Mouse (Mus musculus): ENCODE measurements at regions not wholly inside any gene's neighbourhood (a gene's known extent, or its start where the extent isn't known, plus 50 kb on each side); places are given as distances from the start of the nearest gene placed in this dataset.

DNA sequence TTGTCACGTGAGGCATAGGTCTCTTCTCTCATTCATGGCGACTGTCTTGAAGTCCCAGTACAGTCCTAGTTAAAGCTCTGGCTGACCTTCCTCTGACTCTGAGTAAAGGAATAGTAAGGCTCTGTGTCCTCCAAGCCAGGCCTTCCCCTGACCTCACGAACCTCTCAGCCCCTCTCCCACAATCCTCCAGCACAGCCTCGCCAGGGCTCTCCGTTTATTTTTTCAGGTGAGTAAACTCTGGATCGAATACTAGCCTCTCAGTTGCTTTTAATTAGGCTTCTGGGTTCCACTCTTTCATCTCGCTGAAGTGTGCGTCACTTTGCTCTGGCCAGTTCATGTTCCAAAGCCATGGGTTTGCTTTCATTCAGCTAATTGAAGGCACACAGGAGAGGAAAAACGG lies 133.8 kb downstream of the Mylk4 start:
- no peak for DNase-seq

DNA sequence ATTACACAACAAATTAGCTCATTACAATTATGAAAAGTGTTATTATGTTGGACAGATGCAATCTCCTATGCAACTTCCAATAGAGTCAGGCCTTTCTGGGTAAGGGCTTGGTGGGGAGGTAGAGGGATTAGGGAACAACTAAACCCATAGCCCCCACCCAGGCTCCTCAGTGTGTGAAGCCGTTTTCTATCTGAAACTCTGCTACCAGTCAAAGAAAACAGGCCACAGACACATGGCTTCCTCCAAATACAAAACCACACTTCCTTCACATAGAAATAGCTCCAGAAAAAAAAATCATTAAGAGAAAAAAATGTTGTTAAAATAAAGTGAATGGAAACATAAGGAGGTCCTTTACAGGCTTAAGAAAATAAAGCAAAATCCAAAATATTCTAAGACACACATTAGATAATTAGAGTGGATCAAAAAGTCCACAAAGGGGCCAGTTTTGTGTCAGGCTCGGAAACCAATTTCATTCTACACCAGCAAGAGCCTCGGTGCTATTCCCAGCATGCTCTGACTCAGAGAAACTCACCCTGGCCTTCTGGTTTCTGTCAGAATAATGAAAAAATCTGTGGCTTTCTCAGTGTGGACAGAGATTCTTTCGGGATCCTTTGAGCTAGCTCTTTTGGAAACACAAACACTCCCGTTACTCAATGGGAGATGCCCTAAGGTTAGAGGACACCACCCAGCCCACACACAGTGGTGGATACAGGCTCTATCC lies 140.6 kb downstream of the Mylk4 start:
- DNase-seq: no peak

DNA sequence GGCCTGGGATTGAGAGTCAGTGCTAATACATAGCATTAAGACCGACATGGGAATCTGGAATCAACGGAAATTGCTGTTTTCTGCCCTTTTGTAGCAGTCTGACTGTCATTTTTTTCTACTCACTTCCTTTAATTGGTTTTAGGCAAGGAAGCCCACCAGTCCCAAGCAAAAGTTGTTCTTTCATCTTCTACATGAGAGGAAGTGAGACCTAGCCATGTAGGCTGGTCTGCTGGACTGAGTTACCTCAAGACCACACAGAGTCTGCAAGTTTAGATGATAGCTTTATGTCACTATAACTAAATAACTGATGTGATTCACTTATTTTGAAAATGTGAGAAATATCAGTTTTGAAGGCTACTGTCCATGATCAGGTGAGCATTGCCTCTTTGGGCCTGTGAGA lies 142.8 kb downstream of the Mylk4 start:
- DNase-seq: no peak

DNA sequence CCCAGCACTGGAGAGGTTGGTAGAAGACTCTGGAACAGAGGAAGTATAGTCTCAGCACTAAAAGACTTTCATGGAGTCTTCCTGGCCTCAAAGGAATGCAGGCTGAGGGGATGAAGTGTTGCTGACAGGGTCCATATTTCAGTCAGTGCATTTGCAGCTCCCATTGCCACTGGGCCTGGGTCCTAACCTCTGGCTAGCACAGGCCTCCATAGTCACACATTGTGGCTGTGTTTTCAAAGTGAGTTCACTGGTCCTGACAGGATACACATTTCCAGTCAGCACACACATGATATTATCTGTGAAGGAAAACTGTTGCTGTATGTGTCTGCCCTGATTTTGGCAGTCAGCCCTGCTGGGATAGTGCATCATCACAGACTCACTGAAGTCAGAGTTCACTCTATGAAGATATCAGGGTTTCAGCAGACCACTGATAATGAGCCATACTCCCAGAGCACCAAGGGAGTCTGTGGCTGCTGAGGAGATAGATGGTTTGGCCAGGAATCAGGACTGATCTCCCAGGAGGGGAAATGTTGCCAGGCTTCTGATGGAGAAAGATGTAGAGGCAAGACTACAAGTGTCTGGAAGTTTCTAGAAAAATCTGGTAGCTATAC lies 153.5 kb downstream of the Mylk4 start:
- no peak for DNase-seq

DNA sequence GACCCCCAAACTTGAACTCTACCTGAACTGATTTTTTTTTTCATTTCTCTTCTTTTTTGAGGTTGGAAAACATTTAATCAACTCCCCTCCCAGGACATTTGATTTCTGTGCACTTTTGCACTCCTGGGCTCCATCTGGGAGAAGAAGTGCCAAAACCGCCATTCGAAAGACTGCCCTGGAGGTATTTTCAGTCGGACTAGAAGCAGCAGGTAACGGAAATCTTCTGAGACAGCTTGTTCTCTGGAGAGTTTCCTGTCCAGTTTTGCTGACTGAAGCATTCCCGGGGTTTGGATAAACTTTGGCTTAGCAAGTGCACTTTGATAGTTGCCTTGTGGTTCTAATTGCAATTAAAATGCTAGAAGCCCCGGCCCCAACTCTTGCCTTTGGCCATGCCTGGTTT lies 169.8 kb downstream of the Mylk4 start:
- DNase-seq: no peak

DNA sequence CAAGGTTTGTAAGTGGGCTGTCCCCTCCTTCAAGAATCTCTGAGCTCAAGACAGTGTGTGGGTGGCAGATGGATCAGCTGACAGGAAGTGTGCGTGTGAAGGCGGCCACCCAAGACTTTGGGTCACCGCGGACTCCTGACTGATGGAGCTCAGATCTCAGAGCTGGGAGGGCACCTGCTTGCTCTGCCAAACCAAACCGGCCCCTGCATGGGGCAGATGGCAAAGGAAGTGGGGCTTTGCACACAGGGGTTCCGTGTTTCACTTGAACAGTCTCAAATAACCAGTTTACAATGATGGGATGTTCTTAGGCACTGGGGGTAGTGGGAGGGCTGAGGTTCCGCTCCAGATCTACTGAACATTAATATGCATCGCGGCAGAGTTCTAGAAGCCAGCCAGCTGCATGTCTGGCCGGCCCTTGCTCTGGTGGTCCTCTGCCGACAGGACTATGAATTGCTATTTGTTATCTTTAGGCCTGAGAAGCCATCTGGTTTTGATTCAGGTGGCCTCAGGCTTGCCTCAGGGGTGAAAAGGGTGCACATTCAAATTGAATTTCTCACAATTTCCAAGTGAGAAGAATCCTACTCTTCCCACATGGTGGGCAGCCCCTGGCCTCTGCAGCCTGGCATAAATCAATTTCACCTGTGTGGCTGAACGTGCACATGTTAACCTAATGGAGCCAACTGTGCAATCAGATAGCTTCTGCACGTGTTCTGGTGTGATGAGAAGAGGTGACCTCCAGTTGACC lies 172.0 kb downstream of the Mylk4 start:
- DNase-seq: no peak

DNA sequence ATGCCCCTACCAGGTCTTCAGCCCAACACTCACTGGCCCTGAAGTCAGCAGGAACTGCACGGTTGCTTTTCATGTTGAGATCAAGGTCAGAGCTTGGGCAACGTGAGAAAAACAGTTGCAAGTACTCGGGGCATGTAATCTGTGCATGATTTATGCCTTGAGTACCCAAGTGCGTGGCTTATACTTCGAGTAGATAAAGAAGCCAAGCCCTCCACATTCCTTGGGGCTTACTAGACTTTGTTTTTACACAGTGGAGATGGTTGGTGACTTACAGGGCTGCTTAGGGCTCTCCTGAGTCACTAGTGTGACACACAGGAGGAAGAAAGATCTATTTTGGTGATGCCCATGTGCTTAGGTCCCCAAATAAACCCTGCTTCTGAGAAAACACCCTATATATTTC lies 172.8 kb downstream of the Mylk4 start:
- no peak for DNase-seq

DNA sequence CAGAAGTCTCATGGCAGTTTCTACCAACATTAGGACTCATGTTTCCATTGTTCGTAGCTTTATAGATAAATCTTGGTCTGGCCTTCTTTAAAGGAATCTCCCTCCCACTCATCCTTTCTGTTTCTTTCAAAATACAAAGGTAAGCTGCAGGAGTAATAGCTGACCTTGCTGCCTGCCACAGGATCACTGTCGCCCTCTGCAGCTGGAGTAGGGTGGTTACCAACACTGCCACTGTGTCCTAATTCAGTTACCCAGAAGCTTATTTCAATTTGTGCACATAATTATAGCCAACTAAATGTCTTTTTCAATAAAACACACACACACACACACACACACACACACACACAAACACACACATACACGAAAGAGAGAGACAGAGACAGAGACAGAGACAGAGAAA lies 175.3 kb downstream of the Mylk4 start:
- DNase-seq: no peak

DNA sequence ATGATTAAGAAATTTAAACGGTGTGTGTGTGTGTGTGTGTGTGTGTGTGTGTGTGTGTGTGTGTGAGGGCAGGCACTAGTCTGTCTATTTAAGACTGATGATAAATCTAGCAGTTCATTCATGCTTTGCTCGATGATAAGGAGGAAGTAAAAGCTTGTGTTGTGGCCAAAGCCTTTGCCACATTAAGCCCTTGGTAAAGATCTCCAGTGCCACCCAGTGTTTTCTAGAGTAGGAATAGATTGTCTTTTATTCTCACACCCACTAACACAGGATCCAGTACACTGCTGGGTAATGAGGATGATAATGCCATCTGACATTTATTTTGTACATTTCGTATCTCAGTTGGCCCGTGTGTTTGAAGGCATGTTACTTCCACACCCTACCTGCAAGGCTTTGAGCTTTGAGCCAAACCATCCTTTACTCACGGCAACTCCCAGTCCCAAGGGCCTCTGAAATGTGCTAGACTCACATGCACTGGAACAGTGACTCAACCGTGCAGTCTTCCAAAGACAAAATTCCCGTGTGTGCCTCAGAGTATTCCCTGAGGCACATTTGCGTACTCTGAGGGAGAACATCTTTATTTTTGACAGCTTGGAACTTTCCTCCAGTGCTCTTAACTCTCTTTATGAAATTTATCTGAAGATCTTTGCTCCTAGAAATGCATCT lies 179.7 kb downstream of the Mylk4 start:
- no peak for DNase-seq

DNA sequence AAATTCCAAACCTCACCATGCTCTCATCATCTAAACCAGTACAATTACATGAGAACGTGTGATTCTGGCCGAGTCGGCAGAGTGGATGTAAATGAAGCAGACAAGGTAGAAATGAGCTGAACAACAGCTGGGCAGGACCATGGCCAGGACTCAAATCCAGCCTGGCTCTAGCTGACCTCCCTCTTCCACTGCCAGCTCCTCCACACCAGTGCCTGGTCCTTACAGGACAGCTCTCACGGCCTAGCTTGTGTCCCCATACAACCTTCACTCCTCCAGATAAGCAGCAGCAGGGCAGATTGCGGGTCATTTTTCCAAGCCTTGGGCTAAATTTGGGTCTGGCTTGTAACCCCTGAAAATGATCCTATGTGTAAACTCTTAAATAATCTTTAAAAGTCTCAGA lies 182.4 kb downstream of the Mylk4 start:
- DNase-seq: no peak

DNA sequence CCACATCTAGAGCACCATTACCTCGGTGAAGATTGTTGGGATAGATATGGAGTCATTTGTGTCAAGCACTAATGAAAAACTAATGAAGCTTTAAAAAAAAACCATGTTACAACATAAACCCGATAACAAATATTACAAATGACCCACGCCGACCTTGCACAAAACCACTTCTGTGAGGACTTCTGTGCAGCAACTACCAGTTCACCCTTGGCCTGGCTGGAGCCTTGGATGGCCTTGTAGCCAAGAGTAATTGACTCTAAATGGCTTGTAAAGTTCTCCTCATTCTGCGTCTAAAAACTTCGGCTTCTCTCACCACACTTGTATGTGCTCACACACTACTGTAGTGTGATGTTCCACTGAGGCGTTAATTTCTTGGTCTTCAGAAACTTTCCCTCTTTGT lies 190.1 kb downstream of the Mylk4 start:
- no peak for DNase-seq

DNA sequence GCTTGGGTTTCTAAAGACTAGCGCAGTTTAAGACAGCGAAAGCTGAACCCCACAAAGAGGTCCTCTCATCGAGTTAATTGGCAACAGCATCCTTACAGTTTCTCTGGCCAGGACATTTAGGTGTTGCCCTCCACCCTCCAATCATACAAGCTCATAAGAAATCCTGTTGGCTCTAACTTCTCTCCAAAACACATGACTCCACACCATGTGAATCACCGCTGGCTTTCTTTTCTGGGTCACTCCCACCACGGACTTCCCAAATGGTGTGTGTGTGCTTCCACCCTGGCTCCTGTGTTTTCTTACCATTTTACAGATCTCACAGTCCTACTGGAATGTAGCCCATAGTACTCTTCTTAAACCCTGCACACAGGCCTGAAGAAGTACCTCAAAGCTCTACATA lies 190.6 kb downstream of the Mylk4 start:
- no peak for DNase-seq

DNA sequence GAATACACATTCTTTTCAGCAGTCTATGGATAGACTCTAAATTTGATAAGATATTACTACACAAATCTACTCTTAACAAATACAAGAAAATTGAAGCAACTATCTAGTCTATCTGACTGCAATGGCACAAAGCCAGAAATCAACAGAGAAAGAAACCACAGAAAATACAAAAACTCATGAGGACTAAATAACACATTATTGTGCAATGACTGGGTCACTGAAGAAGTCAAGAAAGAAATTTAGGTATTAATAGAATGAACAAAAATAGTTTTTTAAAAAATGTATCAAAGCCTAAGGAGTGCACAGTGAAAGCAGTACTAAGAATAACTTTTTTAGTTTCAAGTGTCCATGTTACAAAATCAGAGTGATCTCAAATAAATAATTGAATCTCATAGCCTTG lies 202.2 kb downstream of the Mylk4 start:
- DNase-seq: no peak

DNA sequence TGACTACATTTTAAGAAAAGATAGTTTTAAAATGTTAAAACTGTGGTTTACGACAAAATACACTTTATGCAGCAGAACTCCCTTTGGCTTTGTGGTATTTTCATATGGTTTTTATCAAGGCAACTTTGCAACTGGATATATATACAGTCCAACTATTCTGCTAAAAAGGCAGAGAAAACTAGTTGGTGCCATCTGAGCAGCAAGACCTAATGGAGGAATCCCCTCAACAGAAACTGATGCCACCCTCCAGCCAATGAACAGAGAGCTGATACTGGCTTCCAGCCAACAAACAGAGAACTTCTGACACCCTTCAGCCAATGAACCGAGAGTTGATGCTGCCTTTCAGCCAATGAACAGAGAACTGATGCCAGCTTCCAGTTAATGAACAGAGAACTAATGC lies 215.9 kb downstream of the Mylk4 start:
- DNase-seq: no peak

DNA sequence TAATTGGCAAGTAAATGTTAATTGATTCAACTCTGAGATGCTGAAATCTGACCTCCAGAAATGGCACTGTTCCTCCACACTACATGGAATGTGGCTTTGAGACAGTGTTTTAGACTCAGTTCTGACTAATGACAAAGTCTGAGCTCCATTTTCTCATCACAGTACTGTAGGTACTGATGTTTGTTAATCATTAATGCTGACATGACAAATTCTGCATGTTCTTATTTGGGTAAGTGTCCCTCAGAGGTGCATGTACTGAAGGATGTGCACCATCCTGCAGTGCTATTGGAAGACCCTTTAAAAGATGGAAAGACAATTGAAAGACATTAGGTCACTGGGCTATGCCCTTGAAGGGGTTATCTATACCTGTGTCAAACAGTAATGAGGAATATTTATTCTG lies 222.1 kb upstream of the Gmds start:
- no peak for DNase-seq

DNA sequence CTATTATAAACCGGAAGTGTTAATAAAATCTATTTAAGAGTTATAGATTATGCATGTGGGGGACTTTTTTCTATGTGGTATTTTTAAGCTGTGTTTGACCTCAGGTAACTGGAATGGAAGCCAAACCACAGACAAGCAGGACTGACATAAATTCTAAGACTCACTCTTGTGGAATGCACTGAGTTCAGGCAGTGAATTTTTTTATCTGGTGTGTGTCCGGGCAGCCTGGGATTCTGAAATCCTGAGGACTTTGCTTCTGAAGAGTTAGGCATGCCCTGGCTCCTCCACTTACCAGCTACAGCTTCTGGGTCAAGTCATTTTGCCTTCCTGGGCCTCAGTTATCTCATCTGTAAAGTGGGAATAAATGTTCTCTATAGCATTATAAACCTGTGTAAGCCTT lies 217.9 kb upstream of the Gmds start:
- no peak for DNase-seq

DNA sequence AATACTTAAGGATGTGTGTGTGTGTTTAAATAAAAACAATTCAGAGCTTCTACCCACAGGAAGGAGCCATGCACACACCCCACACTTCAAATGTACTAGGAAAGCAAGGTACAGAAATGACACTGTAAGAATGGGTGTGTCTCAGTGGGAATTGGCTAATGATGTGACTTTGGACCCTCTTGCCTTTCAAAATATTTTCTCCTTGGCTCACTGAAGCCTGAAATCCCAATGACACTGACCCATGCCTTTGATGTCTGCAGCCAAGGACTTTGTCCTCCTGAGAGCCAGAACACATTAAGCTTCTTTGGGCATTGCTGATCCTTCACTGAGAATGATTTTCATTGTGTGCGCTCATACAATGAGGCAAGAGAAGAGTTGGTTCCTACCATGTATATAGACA lies 216.5 kb upstream of the Gmds start:
- DNase-seq: no peak

DNA sequence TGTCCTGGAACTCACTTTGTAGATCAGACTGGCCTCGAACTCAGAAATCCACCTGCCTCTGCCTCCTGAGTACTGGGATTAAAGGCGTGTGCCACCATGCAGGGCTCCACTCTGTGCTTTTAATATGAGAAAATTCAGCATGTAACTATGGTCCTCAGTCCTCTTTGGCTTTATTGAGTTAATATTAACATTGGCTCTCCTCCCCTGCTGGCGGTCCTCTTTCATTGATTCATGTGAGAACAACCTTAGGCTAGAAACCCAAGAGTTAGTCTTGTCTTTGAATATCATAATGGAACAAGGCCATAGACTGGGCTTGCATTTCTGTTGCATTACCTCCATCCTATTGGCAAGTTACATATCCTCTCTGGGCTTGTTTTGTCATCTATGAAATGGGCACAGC lies 216.1 kb upstream of the Gmds start:
- no peak for DNase-seq

DNA sequence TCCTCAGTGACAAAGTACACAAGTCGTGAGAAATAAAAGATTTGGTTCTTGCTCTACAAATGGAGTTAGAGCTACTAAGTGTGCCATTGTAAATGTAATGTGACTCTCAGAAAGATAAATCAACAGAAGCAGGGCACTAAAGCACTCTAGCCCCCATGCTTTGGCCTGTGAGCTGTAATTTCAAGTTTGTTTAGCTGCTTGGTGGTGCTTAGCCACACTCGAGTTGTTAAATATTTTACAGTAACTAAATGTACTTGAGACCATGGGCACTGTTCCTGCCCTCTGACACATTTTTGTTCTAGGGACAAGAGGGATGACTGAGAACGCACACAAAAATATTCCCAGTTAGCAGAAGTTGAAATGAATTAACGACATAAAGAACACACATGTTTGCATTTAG lies 214.6 kb upstream of the Gmds start:
- no peak for DNase-seq

DNA sequence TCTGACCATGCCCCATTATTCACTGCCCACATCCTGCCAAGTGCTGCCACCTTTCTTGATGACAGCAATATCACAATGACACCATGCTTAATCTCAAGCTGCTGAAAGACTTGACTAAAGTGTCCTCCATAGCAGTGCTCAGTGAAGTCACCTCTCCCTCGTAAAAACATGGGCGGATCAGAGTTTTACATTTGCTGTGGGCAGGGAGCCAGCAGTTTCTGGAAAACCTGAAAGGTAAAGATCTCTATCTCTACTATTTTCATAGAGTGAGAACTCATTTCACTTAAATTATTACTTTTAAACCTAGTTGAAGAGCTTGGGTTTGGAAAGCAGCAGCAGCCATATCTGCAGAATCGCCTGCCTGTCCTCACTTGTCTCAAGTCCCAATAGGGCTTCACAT lies 211.6 kb upstream of the Gmds start:
- DNase-seq: no peak

DNA sequence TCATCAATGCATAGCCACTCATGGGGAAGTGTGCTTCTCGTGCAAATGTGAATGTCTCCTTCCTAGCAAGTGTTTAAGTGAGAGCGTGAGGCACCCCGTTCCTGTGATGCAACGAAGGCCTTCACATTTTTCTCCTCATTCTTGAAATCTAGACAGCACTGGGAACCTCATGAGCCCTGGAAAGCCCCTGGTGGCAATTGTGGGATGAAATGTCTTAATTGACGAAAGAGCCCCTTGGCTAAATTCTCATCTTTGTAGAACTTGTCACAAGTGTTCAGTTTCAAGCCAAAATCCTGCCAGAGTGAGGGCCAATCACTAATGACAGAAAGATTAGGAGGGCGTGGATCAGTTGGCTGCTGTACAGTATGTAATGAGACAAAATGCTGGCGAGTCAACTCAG lies 208.6 kb upstream of the Gmds start:
- DNase-seq: no peak

DNA sequence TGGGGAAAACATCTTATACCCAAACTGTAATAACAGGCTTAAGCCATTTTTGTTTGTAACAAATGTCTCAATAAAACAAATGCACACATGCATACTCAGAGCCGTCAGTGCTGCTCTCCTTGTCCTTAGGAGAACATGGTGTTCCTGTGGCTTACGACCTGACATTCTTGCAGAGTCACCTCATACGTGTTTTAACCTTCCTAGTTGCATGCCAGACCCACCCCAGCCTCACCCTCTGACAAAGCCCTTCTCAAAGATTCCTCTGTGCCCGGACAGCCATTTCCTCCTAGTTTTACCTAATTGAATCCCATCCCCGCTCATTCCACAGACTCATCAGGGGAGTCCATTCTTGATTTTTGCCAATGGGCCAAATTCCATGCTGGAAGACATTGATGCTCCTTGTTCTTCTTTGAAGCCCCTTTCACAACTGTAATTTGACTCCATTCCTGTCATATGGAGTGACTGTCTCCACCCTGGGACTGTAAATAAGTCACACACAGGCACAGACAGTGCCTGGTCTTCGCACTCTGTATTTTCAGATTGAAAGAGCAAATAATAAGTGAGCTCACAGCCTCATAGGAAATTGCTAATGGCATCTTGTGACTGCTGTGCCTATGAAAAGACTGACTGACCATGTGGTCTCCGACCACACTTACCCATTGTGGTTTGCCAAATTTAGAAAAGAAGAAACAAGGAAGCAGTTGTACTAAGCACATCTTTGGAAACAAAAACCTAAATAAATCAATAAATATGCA lies 206.6 kb upstream of the Gmds start:
- peak; percentile 52 for DNase-seq

DNA sequence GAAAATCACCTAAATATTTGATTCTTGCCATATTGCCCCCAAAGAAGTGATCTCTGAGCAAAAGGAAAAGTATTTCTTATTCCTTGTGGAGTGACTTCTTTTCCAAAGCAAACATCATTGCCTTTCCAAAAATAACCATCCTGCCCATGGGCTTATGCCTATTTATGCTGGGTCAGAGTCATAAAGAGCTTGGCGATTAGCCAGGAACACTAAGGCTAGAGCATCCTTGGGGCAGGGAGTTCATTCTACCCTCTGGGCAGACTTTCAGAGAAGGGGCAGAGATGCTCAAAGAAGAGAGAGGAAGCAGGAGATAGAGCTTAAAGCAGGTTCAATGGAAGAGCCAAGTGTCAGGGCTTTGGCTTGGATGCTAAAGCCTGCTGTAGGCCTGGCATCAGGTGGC lies 203.1 kb upstream of the Gmds start:
- no peak for DNase-seq

All from layer of hippocampus, adult 9-11 months (tissue).